Mouse (Mus musculus) testis, adult 2 months (tissue): Measurements from ENCODE around the gene Fcamr. TPM values are rescaled to one million over a fixed set of nuclear protein-coding genes. Genes with fewer than 3 reads are reported as not detected.

Experiments
- H3K27ac ChIP-seq: fragments of 200-500 bp; 2 replicates; pipeline ENCODE4 v1.5.1; 2012; ENCODE audit warnings: low read depth, low read length; ENCODE audit not compliant: control insufficient read depth, insufficient read depth
- H3K27me3 ChIP-seq: fragments of 200-500 bp; 2 replicates; pipeline ENCODE4 v1.6.1; 2012; ENCODE audit warnings: mild to moderate bottlenecking, low read length, moderate library complexity; ENCODE audit not compliant: control insufficient read depth, insufficient read depth
- H3K36me3 ChIP-seq: fragments of 200-500 bp; 2 replicates; pipeline ENCODE4 v1.6.1; 2012; ENCODE audit warnings: mild to moderate bottlenecking, low read length; ENCODE audit not compliant: control insufficient read depth, insufficient read depth
- H3K4me1 ChIP-seq: fragments of 200-500 bp; 2 replicates; pipeline ENCODE4 v1.6.1; 2012; ENCODE audit warnings: low read length; ENCODE audit not compliant: control insufficient read depth, insufficient read depth
- H3K4me3 ChIP-seq: fragments of 200-500 bp; 2 replicates; pipeline ENCODE4 v1.5.1; 2012; ENCODE audit warnings: low read depth, mild to moderate bottlenecking, low read length, moderate library complexity, mixed read lengths; ENCODE audit not compliant: control insufficient read depth
- CTCF ChIP-seq: fragments of 200-500 bp; IDR thresholded peaks from 2 replicates; pipeline ENCODE4 v1.5.1; 2012; ENCODE audit warnings: low read depth, mild to moderate bottlenecking, inconsistent platforms, low read length, moderate library complexity; ENCODE audit not compliant: control insufficient read depth, insufficient read depth, insufficient replicate concordance
- POLR2A ChIP-seq: fragments of 200-500 bp; IDR thresholded peaks from 2 replicates; pipeline ENCODE4 v1.6.1; 2012; ENCODE audit warnings: low read depth, mild to moderate bottlenecking, inconsistent platforms, low read length, moderate library complexity; ENCODE audit not compliant: control insufficient read depth
- polyA plus RNA-seq: library from polyadenylated mRNA; depleted of rRNA; stranded (reverse); fragments of >200 nt; gene quantifications from 2 replicates; pipeline ENCODE4 v1.2.3, GENCODE M21; 2012; rRNA removed

Gene Fcamr
- polyA plus RNA-seq, 1 experiment = 0.23 TPM

- TF ChIP-seq POLR2A = no peak
- no peak for TF ChIP-seq CTCF
- Histone ChIP-seq H3K4me1 (peaks cover 6% of the 10 kb centered on the region; the same call in 1 of the 2 replicates), H3K4me3 (no peak overlapping the region), H3K27ac (no peak overlapping the region), H3K27me3 (0 out of 2 replicates have a peak, but pooled peaks cover 2% of the 10 kb centered on the region), H3K36me3 (no peaks in the 10 kb centered on the region)
Measured at GRCm38 (mm10) chr1:130854819-130855218, 54.1 kb downstream of the Fcamr start.

GRCm38 (mm10) chr1:130855723-130856122 lies 55.0 kb downstream of the Fcamr start:
- Histone ChIP-seq H3K4me3 (no peak overlapping the region), H3K27me3 (0 out of 2 replicates have a peak, but pooled peaks cover 2% of the 10 kb centered on the region), H3K4me1 (peaks cover 6% of the 10 kb centered on the region; the same call in 1 of the 2 replicates), H3K27ac (no peak overlapping the region), H3K36me3 (no peaks in the 10 kb centered on the region)
- TF ChIP-seq CTCF (no peak), POLR2A (no peak)

GRCm38 (mm10) chr1:130857456-130857855 lies 56.8 kb downstream of the Fcamr start:
- Histone ChIP-seq H3K4me1 (peaks cover 6% of the 10 kb centered on the region; the same call in 1 of the 2 replicates), H3K4me3 (no peak overlapping the region), H3K36me3 (no peaks in the 10 kb centered on the region), H3K27me3 (0 out of 2 replicates have a peak, but pooled peaks cover 2% of the 10 kb centered on the region), H3K27ac (no peak overlapping the region)
- no peak for TF ChIP-seq POLR2A
- no peak for TF ChIP-seq CTCF

GRCm38 (mm10) chr1:130864238-130864637 lies 63.5 kb downstream of the Fcamr start:
- no peak overlapping the region for H3K27ac ChIP-seq
- H3K4me3 ChIP-seq = no peak overlapping the region
- no peaks in the 10 kb centered on the region for H3K4me1 ChIP-seq
- no peak for TF ChIP-seq CTCF
- TF ChIP-seq POLR2A = no peak
- H3K36me3 ChIP-seq = no peaks in the 10 kb centered on the region
- no peaks in the 10 kb centered on the region for H3K27me3 ChIP-seq

Other genes starting within 250 kb of the Fcamr start
- gene Zp3r, start 171.3 kb upstream of the Fcamr start, polyA plus RNA-seq = 109 and 160 TPM in 2 replicates
- gene C4bp, start 139.3 kb upstream of the Fcamr start, polyA plus RNA-seq = 1.3 TPM in 1 of 2 replicates, not detected in the other
- gene Gm29427, start 85.1 kb upstream of the Fcamr start, polyA plus RNA-seq = 0.96 and 1.5 TPM in 2 replicates
- 10.4 and 11.2 TPM in 2 replicates for gene Yod1, start 83.6 kb upstream of the Fcamr start, polyA plus RNA-seq
- gene Pfkfb2, start 71.6 kb upstream of the Fcamr start, polyA plus RNA-seq = 30.9 and 33.0 TPM in 2 replicates
- 1.8 TPM in 2 replicates for gene AA986860, start 68.9 kb upstream of the Fcamr start, polyA plus RNA-seq
- 0.17 and 0.36 TPM in 2 replicates for gene Pigr, start 25.8 kb downstream of the Fcamr start, polyA plus RNA-seq
- 18.7 and 29.0 TPM in 2 replicates for gene Fcmr, start 64.8 kb downstream of the Fcamr start, polyA plus RNA-seq
- gene Il24, start 86.6 kb downstream of the Fcamr start, polyA plus RNA-seq = not detected in 2 replicates
- not detected in 2 replicates for gene Il20, start 110.5 kb downstream of the Fcamr start, polyA plus RNA-seq
- gene Il19, start 139.2 kb downstream of the Fcamr start, polyA plus RNA-seq = not detected in 2 replicates
- not detected in 2 replicates for gene Il10, start 218.9 kb downstream of the Fcamr start, polyA plus RNA-seq